Mouse (Mus musculus) liver, embryonic 14 days (tissue): ENCODE measurements around the gene Trim14. TPM values are rescaled to one million over a fixed set of nuclear protein-coding genes. Genes with fewer than 3 reads are reported as not detected.

Experiments
- polyA plus RNA-seq: library from polyadenylated mRNA; depleted of rRNA; stranded (reverse); fragments of >200 nt; gene quantifications from 2 replicates; pipeline ENCODE4 v1.2.3, GENCODE M21; 2012; rRNA removed

Gene Trim14
- 3.7 and 4.9 TPM in 2 replicates for polyA plus RNA-seq

GRCm38 (mm10) chr4:46535840-46536361 lies at the start of gene Trim14:
TSS of gene Trim14 (minus strand) at chr4:46536141.

GRCm38 (mm10) chr4:46489028-46489925 lies 46.7 kb downstream of the Trim14 start, which contains the start of gene Nans:
TSS of gene Nans (plus strand) at chr4:46489248.

GRCm38 (mm10) chr4:46450519-46451131 lies 85.3 kb downstream of the Trim14 start, which contains the start of gene Anp32b:
TSS of gene Anp32b (plus strand) at chr4:46450902.

Other genes starting within 250 kb of the Trim14 start
- 0.01 TPM in 2 replicates for gene Foxe1, start 192.5 kb downstream of the Trim14 start, polyA plus RNA-seq
- gene Trmo, start 146.7 kb downstream of the Trim14 start, polyA plus RNA-seq, result 12.3 and 17.5 TPM in 2 replicates
- gene Hemgn, start 122.6 kb downstream of the Trim14 start, polyA plus RNA-seq, result 247 and 292 TPM in 2 replicates
- gene Anp32b, start 85.2 kb downstream of the Trim14 start, polyA plus RNA-seq, result 181 and 198 TPM in 2 replicates
- gene Nans, start 46.9 kb downstream of the Trim14 start, polyA plus RNA-seq, result 32.6 and 39.0 TPM in 2 replicates
- gene Coro2a, start 66.1 kb upstream of the Trim14 start, polyA plus RNA-seq, result 2.2 and 2.6 TPM in 2 replicates
- gene Tbc1d2, start 114.1 kb upstream of the Trim14 start, polyA plus RNA-seq, result 0.43 and 0.50 TPM in 2 replicates